9 mouse cellular contexts compared by ENCODE assay signal in genomic region chr11:98372406-98372805, GRCm38 (mm10). TPM values are rescaled to one million over a fixed set of nuclear protein-coding genes. Genes with fewer than 3 reads are reported as not detected.
DNase-seq lines count a peak whose midpoint lies in the region; ATAC-seq and TF ChIP-seq lines count a peak whose summit lies in the region.
"Had no signal": no experiment of that assay in that cellular context is flagged by ENCODE, and none has a peak within 500 bp of the region (broad histone marks: within the 10 kb centered on the region; RNA-seq: fewer than 3 reads in every experiment).

No protein-coding gene starts in this region.

- intact Hi-C loops in left cerebral cortex, adult 2 months (cut with DNase I): loop anchor here (1.0 kb wide), 1 partner anchor 30 kb away; no protein-coding TSS in a partner anchor

- H3K36me3 ChIP-seq in G1E (replicated peaks): peaks cover 89% of the 10 kb centered on the region
- H3K36me3 ChIP-seq in kidney, postnatal 0 days (ENCODE audit: insufficient read depth, low read length): peaks cover 30% of the 10 kb centered on the region
- H3K36me3 ChIP-seq in midbrain, postnatal 0 days (ENCODE audit: insufficient read depth, low read length): peaks cover 27% of the 10 kb centered on the region

- H3K4me2 ChIP-seq in kidney, postnatal 0 days (ENCODE audit: low read length): no peak overlapping the region
- no peak overlapping the region for H3K4me2 ChIP-seq in midbrain, postnatal 0 days (ENCODE audit: low read depth, low read length, poor library complexity, severe bottlenecking)

- no peaks in the 10 kb centered on the region for H3K27me3 ChIP-seq in G1E (ENCODE audit: insufficient read depth, low read length)
- no peaks in the 10 kb centered on the region for H3K27me3 ChIP-seq in kidney, postnatal 0 days (ENCODE audit: insufficient read depth, low read length)
- H3K27me3 ChIP-seq in midbrain, postnatal 0 days (ENCODE audit: insufficient read depth, low read length): no peaks in the 10 kb centered on the region

- H3K27ac ChIP-seq in left cerebral cortex, adult 2 months: peak overlapping the region; percentile 32; the same call in 1 of the 2 replicates
- no peak overlapping the region for H3K27ac ChIP-seq in kidney, postnatal 0 days
- H3K27ac ChIP-seq in midbrain, postnatal 0 days (ENCODE audit: low read depth, low read length): no peak overlapping the region

- WGBS in kidney, postnatal 0 days: 5% methylated on average over 2 of the region's 2 CpGs
- 5% methylated on average over 2 of the region's 2 CpGs for WGBS in midbrain, postnatal 0 days

- no peaks in the 10 kb centered on the region for H3K9me3 ChIP-seq in G1E (replicated peaks)
- H3K9me3 ChIP-seq in kidney, postnatal 0 days (replicated peaks; ENCODE audit: low read length): no peaks in the 10 kb centered on the region
- H3K9me3 ChIP-seq in midbrain, postnatal 0 days (ENCODE audit: low read length): no peaks in the 10 kb centered on the region

- no peak for ATAC-seq in G1E (ENCODE audit: extremely low read depth, insufficient number of reproducible peaks, low FRiP score, poor library complexity, severe bottlenecking)
- no peak for ATAC-seq in kidney, postnatal 0 days (replicated peaks; ENCODE audit: low FRiP score, low read depth)
- ATAC-seq in midbrain, postnatal 0 days (ENCODE audit: low FRiP score): no peak
- no peak for ATAC-seq in inflammation-experienced regulatory T-cells, adult 6 months

- peak; percentile 94 for TF ChIP-seq CTCF in left cerebral cortex, adult 2 months (IDR thresholded peaks at IDR 0.05)
- peak; percentile 92 for TF ChIP-seq CTCF in G1E (IDR thresholded peaks at IDR 0.05; ENCODE audit: low read depth, low read length)
- peak; percentile 95 for TF ChIP-seq CTCF in kidney, postnatal 0 days (IDR thresholded peaks at IDR 0.05; ENCODE audit: low read depth)
- peak; percentile 92 for TF ChIP-seq CTCF in midbrain, postnatal 0 days (IDR thresholded peaks at IDR 0.05)

- H3K9ac ChIP-seq in kidney, postnatal 0 days (ENCODE audit: low read depth, low read length): no peak overlapping the region
- H3K9ac ChIP-seq in midbrain, postnatal 0 days (replicated peaks; ENCODE audit: low read length, poor library complexity, severe bottlenecking): no peak overlapping the region

- peaks cover 8% of the 10 kb centered on the region; the same call in 1 of the 2 replicates for H3K4me1 ChIP-seq in G1E (ENCODE audit: insufficient read depth, low read depth, low read length)
- no peaks in the 10 kb centered on the region for H3K4me1 ChIP-seq in kidney, postnatal 0 days (replicated peaks; ENCODE audit: insufficient read depth, low read length)
- no peaks in the 10 kb centered on the region for H3K4me1 ChIP-seq in midbrain, postnatal 0 days (ENCODE audit: insufficient read depth, low read length)

- peak in 1 of 2 experiments; percentile 47 for DNase-seq in left cerebral cortex, adult 2 months (ENCODE audit: extremely low spot score in 1 of 2, low spot score in 2 of 2)
- DNase-seq in left cerebral cortex, adult 8-10 months (ENCODE audit: low spot score in 2 of 2): no peak
- peak; percentile 60 for DNase-seq in G1E (ENCODE audit: low spot score)
- peak; percentile 71 for DNase-seq in cerebellum, adult 9-10 months
- DNase-seq in forelimb bud, embryonic 11.5 days (ENCODE audit: low read depth, low spot score): peak; percentile 79
- DNase-seq in kidney, postnatal 0 days (ENCODE audit: low spot score): peak; percentile 86
- DNase-seq in midbrain, postnatal 0 days (ENCODE audit: low spot score): peak; percentile 68

- H3K4me3 ChIP-seq in left cerebral cortex, adult 2 months: no peak overlapping the region
- no peak overlapping the region for H3K4me3 ChIP-seq in G1E (ENCODE audit: low read depth, low read length)
- no peak overlapping the region for H3K4me3 ChIP-seq in kidney, postnatal 0 days (replicated peaks; ENCODE audit: low read depth, low read length)
- no peak overlapping the region for H3K4me3 ChIP-seq in midbrain, postnatal 0 days (ENCODE audit: low read depth, low read length)
- H3K4me3 ChIP-seq: erythroblast, embryonic 14.5 days had no signal

RNA-seq across cellular contexts. Expression of gene Tcap, which starts 11.2 kb away (rescaled TPM):
- 1 to 10 TPM; 8.7 to 10.0 TPM for total RNA-seq in left cerebral cortex, adult 2 months (2021)
- 10 to 100 TPM in 2 of 4 experiments, 1 to 10 TPM in 2; 8.2 to 16.6 (median 12.1) TPM for total RNA-seq in left cerebral cortex, adult 8-10 months (2022)
- total RNA-seq in G1E (2014; fragmentation: Nextera tagmentation) (not detected in 2 replicates), G1E (2017) (0.23 TPM in 1 of 2 replicates, not detected in the other)
- 0.13 TPM in 1 of 2 replicates, not detected in the other for polyA plus RNA-seq in G1E (2012)
- polyA plus RNA-seq in kidney, postnatal 0 days (2015; fragmentation: Nextera tagmentation; extraction: Ambion mirVana): 1.8 and 2.1 TPM in 2 replicates
- not detected in 2 replicates for total RNA-seq in midbrain, postnatal 0 days (2014; rRNA removed)
- polyA plus RNA-seq in midbrain, postnatal 0 days (2015; fragmentation: Nextera tagmentation; extraction: Ambion mirVana): not detected in 2 replicates
- not detected for polyA plus RNA-seq in inflammation-experienced regulatory T-cells, adult 6 months (2017; shearing (Covaris generic))
- polyA plus RNA-seq: erythroblast, embryonic 14.5 days had no signal

RNA-seq across cellular contexts. Expression of gene Pnmt, which starts 13.8 kb away (rescaled TPM):
- total RNA-seq in left cerebral cortex, adult 2 months (2021): under 1 TPM in 1 of 2 experiments, not detected in 1; 0.51 TPM
- total RNA-seq in left cerebral cortex, adult 8-10 months (2022): 1 to 10 TPM in 2 of 4 experiments, under 1 TPM in 2; 0.65 to 1.7 (median 0.96) TPM
- total RNA-seq in G1E (2014; fragmentation: Nextera tagmentation) (not detected in 2 replicates), G1E (2017) (0.12 TPM in 1 of 2 replicates, not detected in the other)
- not detected in 2 replicates for polyA plus RNA-seq in G1E (2012)
- polyA plus RNA-seq in kidney, postnatal 0 days (2015; fragmentation: Nextera tagmentation; extraction: Ambion mirVana): 3.5 and 3.7 TPM in 2 replicates
- total RNA-seq in midbrain, postnatal 0 days (2014; rRNA removed): 1.1 and 4.3 TPM in 2 replicates
- polyA plus RNA-seq in midbrain, postnatal 0 days (2015; fragmentation: Nextera tagmentation; extraction: Ambion mirVana): 3.4 and 3.9 TPM in 2 replicates
- polyA plus RNA-seq in inflammation-experienced regulatory T-cells, adult 6 months (2017; shearing (Covaris generic)): not detected
- polyA plus RNA-seq: erythroblast, embryonic 14.5 days had no signal

RNA-seq across cellular contexts. Expression of gene Stard3, which starts 14.2 kb away (rescaled TPM):
- 10 to 100 TPM; 35.7 to 42.4 TPM for total RNA-seq in left cerebral cortex, adult 2 months (2021)
- 10 to 100 TPM; 35.7 to 40.8 (median 38.3) TPM for total RNA-seq in left cerebral cortex, adult 8-10 months (2022)
- 10.9 and 14.3 TPM in 2 replicates for total RNA-seq in G1E (2014; fragmentation: Nextera tagmentation)
- total RNA-seq in G1E (2017): 18.5 and 20.0 TPM in 2 replicates
- polyA plus RNA-seq in G1E (2012): 22.9 and 28.4 TPM in 2 replicates
- 42.4 and 42.8 TPM in 2 replicates for polyA plus RNA-seq in kidney, postnatal 0 days (2015; fragmentation: Nextera tagmentation; extraction: Ambion mirVana)
- 31.2 and 56.1 TPM in 2 replicates for total RNA-seq in midbrain, postnatal 0 days (2014; rRNA removed)
- 23.8 and 28.2 TPM in 2 replicates for polyA plus RNA-seq in midbrain, postnatal 0 days (2015; fragmentation: Nextera tagmentation; extraction: Ambion mirVana)
- 10 to 100 TPM; 38.5 to 42.1 (median 40.3) TPM for polyA plus RNA-seq in inflammation-experienced regulatory T-cells, adult 6 months (2017; shearing (Covaris generic))

RNA-seq across cellular contexts. Expression of gene Ppp1r1b, which starts 24.2 kb away (rescaled TPM):
- 100 to 1,000 TPM; 146 to 208 TPM for total RNA-seq in left cerebral cortex, adult 2 months (2021)
- 100 to 1,000 TPM; 502 to 655 (median 573) TPM for total RNA-seq in left cerebral cortex, adult 8-10 months (2022)
- total RNA-seq in G1E (2014; fragmentation: Nextera tagmentation) (not detected in 2 replicates), G1E (2017) (not detected in 2 replicates)
- polyA plus RNA-seq in G1E (2012): not detected in 2 replicates
- polyA plus RNA-seq in kidney, postnatal 0 days (2015; fragmentation: Nextera tagmentation; extraction: Ambion mirVana): 12.1 and 12.3 TPM in 2 replicates
- 1.8 and 5.0 TPM in 2 replicates for total RNA-seq in midbrain, postnatal 0 days (2014; rRNA removed)
- 4.2 and 5.3 TPM in 2 replicates for polyA plus RNA-seq in midbrain, postnatal 0 days (2015; fragmentation: Nextera tagmentation; extraction: Ambion mirVana)
- polyA plus RNA-seq in inflammation-experienced regulatory T-cells, adult 6 months (2017; shearing (Covaris generic)): not detected

RNA-seq across cellular contexts. Expression of gene Pgap3, which starts 27.9 kb away (rescaled TPM):
- 10 to 100 TPM; 10.2 to 11.9 TPM for total RNA-seq in left cerebral cortex, adult 2 months (2021)
- total RNA-seq in left cerebral cortex, adult 8-10 months (2022): 10 to 100 TPM in 2 of 4 experiments, 1 to 10 TPM in 2; 8.5 to 11.1 (median 9.9) TPM
- total RNA-seq in G1E (2014; fragmentation: Nextera tagmentation): 2.2 and 7.4 TPM in 2 replicates
- total RNA-seq in G1E (2017): 2.7 and 3.0 TPM in 2 replicates
- 7.5 and 9.1 TPM in 2 replicates for polyA plus RNA-seq in G1E (2012)
- 16.1 and 17.4 TPM in 2 replicates for polyA plus RNA-seq in kidney, postnatal 0 days (2015; fragmentation: Nextera tagmentation; extraction: Ambion mirVana)
- 10.1 and 10.9 TPM in 2 replicates for total RNA-seq in midbrain, postnatal 0 days (2014; rRNA removed)
- 7.0 and 7.7 TPM in 2 replicates for polyA plus RNA-seq in midbrain, postnatal 0 days (2015; fragmentation: Nextera tagmentation; extraction: Ambion mirVana)
- polyA plus RNA-seq in inflammation-experienced regulatory T-cells, adult 6 months (2017; shearing (Covaris generic)): 1 to 10 TPM; 7.0 to 8.2 (median 7.2) TPM

Comparison
In these comparisons a context has a peak if more than half of its experiments do, and no peak if none do; other contexts are left out.
1. DNase-seq: peak in G1E (single experiment), cerebellum, adult 9-10 months (single experiment), forelimb bud, embryonic 11.5 days (single experiment), kidney, postnatal 0 days (single experiment) and midbrain, postnatal 0 days (single experiment); none in left cerebral cortex, adult 8-10 months (0 of 2).
2. Peak in every context shown above with its lines, with median percentiles within 50 percentile points of each other: CTCF ChIP-seq.